Mouse (Mus musculus): ENCODE measurements around the gene Map6d1.

Map6d1 gene

DNA sequence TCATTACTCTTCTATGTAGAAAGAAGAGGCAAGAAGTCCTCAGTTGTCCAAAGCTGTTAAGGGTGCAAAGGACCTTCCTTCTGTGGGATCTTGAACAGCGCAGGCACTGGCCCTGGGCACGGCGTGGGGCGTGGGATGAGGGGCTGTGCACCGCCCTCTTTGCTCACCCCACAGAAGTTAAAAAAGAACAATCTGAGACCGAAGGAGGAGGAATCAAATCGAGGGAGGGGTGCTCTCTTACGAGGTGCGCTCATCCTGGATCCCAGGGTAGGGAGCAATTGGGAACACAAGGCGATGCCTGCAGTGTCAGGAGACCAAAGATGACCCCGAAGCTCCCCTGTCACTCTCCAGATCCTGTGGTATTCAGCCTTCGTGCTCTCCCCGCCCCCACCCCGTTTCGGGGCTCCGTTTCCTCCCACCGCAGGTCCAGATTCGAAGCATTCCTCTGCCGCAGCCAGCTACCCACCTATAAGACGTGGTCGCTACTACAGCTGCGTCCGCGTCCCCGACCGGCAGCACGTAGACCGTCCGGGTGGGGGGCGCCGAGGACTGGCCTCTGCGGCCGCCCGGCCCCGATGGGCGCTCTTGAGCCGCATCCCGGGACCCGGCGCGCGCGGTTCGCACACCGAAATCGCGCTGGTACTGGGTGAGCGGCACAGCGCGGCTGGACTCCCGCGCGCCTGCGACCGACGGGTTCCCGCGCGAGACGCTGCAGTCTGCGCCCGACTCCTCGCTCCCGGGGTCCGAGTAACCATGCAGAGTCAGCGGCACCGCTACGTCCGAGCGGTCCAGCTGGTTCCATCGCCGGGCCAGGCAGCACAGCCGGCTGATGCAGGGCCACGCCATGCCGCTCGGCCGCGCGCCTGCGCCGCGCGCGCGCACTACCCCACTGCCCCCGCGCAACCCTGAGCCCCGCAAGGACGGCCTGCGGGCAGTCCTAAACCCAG, at the start of gene Map6d1:
Map6d1 (minus strand) TSS at position 891 of the 947 bp plus-strand sequence.
- DNase-seq (ENCODE audit: low spot score): peak; percentile 69

DNA sequence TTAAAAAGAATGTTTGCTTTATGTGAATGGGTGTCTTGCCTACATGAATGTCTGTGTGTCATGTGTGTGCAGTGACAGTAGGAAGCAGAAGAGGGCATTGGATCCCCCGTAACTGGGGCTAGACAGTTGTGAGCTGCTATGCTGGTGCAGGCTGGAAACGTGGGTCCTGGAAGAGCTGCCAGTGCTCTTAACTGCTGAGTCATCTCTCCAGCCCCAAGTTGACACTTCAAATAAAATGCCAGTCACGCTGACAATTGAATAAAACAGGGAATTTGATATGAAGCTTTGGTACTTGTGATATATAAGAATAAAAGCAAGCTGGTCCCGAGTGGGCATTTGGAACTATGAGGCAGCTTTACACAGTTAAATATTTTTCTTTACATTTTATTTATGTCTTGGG, 39.1 kb upstream of the Map6d1 start:
- no peak for DNase-seq (ENCODE audit: low spot score)

DNA sequence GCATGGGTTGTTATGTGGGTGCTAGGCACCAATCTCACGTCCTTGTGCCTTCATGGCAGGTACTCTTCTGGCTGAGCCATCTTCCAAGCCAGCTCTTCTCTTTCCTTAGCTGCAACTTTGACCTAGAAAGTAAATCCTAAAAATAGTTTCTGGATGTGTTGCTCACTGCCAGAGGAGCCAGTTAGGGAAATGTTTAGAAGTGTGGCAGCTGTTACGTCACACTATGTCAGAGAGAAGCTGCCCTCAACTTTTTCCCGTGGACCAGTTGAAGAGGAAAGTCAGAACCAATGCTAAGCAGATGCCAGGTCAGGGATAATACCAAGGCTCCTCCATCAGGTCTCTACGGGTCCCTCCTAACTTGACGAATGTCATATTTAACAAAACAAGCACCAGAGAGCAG, 38.2 kb upstream of the Map6d1 start:
- DNase-seq (ENCODE audit: low spot score): no peak

DNA sequence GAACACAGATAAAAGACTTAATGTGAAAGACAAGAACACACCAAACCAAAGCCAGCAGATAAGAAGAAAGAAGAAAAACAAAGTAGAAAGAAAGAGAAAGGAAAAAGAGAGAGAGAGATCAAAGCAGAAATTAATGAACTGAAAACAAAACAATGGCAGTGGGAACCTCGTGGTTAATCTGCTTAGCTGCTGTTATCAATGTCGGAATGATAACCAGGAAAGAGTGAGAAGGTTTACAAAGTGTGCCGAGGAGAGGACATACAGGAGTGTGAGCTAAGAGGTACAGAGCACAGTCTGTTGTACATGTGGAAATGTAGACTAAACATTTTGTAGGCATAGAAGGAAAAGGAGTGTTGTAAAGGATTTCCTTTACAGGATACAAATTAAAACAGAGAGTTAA, 31.8 kb upstream of the Map6d1 start:
- no peak for DNase-seq (ENCODE audit: low spot score)

DNA sequence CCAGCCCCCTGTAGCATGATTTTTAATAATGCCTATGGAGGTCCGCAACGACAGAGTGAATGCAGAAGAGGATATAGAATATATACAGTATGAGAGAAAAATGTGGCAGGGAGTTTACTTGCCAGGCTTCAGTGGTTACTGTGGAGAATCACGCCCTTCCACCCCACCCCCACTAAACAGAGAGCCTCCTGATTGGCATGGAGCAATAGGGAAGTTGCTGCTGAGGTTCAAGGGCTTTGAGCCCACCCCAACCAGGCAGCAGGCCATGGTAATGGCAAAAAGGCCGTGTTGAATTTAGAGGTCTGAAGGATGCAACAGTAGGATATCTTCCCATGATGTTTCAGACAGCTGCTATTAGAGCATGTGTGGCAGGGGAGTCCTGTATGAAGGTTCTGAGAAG, 30.2 kb upstream of the Map6d1 start:
- DNase-seq (ENCODE audit: low spot score): no peak

DNA sequence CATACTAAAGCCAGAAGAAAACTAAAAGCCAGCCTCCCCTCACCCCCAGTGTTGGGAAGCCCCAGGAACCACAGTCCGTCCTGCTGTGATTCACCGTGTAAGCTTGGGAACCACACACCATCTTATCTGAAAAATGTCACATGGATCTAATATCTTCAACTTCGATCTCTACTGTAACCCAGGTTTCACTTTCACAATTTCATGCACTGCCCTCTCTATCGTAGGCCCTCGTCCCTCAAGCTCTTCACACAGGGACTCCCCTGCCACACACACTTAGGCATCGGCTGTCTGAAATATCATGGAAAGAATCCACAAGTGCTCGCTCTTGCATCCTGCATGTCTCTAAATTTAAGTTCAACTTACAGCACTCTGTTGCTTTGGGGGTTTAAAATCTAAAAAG, 23.9 kb upstream of the Map6d1 start:
- no peak for DNase-seq (ENCODE audit: low spot score)

DNA sequence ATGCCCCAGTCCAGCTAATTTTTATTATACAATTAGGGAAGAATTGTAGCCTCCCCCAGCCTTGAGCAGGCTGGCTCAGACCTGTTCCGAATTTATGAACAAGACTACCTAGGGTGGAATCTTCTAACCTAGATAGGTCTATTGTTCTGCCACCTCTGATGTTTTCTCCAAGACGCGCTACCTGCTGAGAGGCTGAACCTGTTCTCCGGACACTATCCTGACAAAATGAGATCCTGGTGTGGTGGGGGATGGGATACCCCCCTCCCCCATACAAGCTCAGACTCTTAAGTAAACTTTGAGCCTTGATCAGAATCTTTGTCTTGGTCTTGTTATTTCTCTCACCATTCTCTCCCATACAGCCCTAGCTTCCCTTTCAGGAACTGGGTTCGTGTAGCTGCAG, 16.8 kb upstream of the Map6d1 start:
- no peak for DNase-seq (ENCODE audit: low spot score)

DNA sequence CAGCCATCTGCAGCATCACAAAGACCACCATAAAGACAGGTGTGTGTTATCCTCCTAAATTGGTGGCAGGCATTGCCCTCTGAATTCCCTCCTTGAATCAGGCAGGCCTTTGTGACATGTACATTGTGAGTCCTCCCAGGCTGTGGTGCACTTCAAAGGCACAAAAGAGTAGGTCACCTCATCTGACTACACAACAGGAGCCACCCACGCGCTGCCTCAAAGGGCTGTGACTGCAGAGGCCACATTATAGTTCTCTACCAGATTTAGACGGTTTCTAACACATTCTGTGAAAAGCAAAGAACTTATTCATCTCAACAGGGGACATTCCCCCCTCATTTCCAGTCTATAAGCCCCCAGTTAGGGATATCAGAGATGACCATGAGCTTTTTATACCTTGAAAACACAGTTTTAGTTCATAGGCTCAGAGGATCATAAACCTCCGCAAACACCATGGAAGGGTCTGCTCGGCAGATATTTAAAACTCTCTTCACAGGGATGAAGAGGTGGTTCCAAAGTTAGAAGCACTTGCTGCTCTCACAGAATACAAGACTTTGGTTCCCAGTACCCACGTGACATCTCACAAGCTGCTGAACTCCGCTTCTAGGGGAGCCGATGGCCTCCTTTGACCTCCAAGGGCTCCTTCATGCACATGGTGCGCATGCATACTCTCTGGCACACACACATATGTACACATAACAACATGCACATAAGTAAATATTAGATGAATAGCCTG, 7.5 kb upstream of the Map6d1 start:
- no peak for DNase-seq (ENCODE audit: low spot score)

DNA sequence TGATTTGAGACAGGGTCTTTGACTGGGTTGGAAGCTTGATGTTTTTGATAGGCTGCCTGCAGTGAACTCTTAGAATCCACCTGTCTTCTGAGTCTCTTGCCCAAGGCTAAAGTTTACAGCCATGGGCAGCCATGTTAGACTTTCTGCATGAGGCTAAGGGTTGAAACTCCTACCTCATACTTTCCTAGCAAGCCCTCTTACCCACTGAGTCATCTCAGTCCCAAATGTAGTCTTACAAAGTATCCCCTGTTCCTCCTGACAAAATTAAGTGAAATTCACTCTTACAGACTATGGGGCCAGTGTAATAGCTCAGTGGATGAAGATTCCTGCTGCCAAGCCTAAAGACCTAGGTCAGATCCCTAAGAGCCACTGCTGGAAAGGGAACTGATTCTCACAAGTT, 5.9 kb upstream of the Map6d1 start:
- no peak for DNase-seq (ENCODE audit: low spot score)

DNA sequence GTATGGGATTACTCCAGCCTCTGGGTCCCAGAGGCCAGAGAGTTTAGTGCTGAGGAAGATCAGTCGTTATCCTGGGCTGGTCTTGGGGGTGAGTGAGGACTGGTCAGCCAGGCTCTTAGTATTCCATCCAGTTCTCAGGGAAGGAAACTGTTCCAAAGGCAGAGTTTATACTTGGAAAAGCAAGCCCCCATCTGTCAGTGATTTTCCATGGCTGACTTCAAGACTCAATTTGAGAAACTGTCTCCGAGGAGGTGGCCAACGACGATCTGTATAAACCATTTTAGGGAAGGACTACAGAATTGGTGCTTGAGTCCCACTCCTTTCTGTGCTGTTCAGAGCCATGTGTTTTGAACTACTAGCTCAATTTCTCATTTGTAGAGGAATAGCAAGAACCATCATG, 2.5 kb downstream of the Map6d1 start:
- no peak for DNase-seq (ENCODE audit: low spot score)

DNA sequence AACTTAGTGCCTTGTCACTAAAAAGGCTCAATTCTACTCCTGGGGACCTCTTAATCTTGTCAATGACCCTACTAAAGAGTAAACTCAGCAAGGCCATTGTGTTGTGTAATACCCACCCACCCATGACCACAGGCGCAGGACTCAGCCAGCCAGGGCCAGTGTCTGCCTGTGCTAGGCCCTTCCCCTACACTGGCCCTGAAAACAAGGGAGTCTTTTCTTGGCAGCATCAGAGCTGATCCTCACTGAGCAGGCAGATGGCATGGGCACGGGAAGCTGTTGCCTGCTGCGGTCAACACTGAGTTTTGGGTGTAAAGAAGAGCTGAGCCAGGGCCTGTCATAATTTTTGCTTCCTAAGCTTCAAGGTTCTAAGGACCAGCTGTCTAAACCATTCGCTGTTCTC, 3.7 kb downstream of the Map6d1 start:
- no peak for DNase-seq (ENCODE audit: low spot score)

DNA sequence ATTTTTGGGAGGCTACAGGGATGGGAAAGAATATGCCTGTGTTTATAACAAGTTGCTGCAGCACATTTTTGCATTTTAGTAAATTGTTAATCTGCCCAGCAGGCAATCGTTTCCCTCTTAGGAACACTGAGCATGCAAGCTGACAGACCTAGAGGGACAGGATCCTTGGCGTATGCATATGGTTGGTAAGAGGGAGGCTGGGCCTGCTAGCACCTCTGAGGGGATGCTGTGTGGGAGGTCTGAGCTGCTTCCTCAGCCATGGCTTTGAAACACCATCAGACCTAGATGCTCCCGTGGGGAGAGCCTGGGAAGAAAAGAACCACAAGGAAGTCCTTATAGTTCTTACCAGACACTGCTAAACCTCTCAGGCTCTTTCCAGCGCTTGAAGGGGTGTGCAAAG, 6.8 kb downstream of the Map6d1 start:
- DNase-seq (ENCODE audit: low spot score): no peak

DNA sequence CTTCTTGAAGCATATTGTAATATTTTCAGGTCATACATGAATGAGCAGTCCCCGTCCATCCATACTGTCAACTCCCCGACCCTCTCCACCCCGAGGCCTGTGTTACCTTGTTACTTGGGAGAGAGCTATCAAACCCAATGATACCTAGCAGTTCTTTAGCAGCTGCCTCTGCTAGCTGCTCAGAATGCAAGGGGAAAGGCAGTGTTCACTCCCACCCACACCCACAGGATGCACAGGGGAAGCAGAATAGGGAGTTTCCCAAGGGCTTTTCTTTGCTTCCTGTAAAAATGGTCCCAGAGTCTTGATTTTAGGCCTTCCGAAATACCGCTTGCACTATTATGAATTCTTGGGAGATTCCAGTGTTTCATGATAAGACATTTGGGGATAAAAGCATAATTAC, 13.0 kb downstream of the Map6d1 start:
- no peak for DNase-seq (ENCODE audit: low spot score)

DNA sequence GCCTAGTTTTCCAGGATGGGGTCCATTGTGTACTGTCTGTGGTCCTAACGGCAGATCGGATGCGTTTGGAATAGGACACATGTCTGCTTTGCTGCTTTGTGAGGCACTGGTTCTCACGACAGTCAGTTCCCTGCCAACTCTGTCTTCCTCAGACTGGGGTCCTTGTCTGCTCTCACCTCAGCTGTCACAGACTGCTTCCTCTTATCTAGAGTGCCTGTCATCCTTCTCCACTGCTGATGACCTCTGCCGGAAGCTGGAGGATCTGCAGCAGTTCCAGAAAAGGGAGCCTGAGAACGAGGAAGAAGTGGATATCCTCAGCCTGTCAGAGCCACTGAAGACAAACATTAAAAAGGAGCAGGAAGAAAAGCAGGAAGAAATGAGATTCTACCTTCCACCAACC, 13.7 kb downstream of the Map6d1 start:
- DNase-seq (ENCODE audit: low spot score): no peak

DNA sequence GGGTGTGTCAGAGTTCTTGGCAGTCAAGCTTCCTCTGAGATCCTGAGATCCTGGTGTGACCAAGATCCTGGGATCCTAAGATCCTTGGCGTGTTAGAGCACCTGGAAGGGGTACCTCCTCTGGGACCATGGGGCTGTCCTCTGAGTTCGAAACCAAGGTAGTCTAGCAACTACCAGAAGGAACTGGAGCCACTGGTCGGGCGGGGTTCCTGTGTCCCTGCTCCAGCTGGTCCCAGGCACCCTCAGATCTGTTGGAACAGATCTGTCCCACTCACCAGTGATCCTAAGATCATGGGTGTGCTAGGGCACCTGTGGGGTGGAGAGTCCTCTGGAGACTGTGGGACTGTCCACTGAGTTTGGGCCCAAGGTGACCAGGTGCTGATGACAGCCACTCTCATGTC, 14.5 kb downstream of the Map6d1 start:
- no peak for DNase-seq (ENCODE audit: low spot score)

DNA sequence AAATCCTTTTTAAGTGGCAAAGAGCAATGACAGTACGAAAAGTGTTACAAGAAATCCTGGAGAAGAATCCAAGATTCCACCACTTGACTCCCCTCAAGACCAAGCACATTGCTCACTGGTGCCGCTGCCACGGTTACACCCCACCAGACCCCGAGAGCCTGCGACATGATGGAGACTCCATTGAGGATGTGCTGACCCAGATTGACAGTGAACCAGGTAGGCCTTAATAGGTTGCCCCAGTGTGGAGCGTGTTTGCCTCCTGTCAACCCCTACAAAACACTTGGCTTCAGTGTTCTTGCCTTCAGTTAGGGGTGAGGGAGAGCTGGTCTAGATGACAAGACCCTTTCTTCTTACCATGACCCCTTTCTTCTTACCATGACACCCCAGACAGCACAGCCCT, 18.4 kb downstream of the Map6d1 start:
- DNase-seq (ENCODE audit: low spot score): no peak

DNA sequence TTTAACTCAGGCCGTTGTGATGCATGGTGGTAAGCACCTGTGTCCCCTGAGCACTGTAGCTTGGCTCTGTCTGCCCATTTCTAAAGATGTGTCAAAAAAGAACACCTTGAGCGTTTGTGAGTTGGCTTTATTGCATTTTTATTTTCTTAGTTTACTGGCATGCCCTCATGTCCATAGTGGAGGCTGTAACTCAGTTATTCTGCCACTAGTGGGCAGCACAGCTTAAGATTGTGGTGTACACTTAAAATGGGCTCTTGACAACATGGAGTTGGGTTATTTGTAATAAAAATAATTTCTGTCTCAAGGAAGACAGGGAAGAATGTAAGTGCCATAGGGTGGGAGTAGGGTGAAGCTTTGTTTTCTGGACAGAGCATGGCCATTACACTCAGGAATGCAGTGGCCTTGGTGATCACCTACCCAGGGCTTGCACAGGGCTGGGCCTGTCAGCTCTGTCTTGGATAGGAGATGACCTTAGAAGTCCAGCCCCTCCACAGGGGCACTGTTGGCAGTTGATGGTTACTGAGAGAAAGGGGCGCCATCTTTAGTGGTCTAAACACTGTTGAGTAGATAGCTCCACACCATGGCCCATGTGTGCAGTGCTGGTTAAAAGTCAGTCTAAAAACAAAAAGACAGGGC, 27.4 kb downstream of the Map6d1 start:
- peak; percentile 64 for DNase-seq (ENCODE audit: low spot score)

DNA sequence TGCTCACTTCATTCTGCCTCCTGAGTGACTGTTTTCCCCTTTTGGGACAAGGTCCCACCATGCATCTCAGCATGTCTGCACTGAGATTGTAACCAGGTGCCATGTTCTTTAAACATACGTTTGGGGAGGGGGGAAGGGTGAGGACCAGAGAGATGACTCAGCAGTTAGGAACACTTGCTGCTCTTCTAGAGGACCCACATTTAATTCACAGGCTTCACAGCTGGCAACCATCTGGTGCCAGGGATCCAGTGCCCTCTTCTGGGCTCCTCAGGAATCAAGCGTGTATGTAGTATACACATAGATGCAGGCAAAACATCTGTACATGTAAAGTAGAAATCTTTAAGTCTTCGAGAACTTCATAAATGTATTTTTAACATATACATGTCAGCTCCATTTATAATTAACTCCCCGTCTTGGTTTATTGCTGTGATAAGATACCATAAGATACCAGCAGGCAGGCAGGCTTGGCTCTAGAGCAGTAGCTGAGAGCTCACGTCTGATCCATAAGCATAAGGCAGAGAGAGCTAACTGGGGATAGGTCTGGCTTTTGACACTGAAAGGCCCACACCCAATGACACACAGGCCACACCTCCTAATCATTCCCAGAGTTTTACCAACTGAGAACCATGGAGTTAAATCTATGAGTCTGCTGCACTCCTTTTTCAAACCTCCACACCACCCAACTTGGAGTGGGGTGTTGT, 41.5 kb downstream of the Map6d1 start:
- DNase-seq (ENCODE audit: low spot score): no peak

DNA sequence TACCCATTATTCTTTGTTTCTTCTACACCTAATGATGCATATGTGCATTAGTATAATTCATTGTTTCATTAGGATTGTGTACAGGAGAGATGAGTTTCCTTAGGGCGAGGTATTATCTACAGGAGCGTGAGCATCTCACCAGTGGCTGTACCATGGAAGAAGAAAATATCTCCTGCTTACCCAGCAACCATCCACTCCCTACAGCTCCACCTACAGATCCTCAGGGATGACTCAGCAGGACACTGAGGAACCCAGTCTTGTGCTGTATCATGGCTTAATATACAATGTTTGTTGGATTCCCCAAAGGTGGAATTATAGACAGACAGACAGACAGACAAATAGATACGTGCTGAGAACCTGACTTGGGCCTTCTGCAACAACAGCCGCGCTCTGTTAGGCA, 44.2 kb downstream of the Map6d1 start:
- no peak for DNase-seq (ENCODE audit: low spot score)

DNA sequence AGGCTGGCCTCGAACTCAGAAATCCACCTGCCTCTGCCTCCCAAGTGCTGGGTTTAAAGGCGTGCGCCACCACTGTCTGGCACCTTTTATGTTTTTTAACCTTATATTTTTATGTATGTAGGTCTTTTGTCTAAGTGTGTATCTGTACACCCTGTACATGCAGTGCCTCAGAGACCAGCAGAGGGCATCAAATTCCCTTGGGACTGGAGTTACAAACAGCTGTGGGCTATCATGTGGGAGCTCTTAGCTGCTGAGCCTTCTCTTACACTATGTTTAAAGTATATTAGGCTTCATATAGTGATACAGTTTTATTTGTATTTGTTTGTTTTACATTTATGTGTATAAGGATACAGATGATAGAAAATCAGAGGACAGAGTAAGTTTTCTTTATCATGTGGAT, 45.6 kb downstream of the Map6d1 start:
- DNase-seq (ENCODE audit: low spot score): no peak

DNA sequence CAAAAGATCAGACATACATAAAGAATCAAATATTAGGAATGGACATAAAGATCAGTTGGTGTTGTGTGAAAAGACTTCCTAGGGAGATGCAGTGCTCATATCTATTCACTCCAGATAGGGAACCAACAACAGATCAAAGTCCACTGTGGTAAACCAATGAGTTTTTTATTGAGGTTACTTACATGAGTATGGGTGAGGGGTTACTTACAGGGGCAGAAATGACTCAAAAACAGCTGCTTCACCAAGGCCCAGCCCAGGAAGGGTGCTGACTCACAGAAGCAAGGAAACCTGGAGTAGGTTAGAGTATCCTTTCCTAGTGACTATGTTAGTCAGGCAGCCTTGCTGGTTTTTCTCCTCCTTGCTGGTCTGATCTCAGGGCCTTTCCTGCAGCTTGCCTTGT, 49.1 kb downstream of the Map6d1 start:
- DNase-seq (ENCODE audit: low spot score): no peak

DNA sequence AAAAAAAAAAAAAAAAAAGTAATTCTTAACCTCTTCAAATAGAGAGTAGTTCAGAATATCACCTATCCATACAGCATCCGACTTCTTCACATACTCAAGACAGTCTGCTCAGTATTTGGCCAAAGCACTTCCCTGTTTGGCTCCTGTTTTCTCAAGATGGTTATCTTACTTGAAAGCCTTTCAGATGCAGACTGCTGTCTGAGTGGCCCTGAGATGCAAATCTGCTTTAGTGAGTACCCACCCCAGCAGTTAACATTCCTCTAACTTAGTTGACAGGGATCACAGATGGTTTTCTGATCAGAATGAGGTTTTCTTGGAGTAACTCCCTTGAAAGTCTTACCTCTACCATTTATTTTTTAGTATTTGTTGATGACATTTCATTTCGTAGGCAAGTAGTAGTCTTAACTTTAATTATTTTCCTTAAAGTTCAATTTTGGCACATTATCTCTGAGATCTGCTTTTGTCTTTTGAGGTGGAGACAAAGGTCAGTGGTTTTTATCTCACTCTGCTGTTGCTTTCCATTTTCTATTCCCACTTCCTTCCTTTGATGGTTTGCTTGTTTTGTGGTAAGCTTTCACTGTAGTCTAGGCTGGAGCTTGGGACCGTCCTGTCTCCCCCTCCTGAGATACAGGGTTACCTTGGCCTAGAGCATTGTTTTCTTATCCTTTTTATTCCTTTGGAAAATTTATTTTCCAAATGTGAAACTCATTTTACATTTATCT, 49.8 kb downstream of the Map6d1 start:
- no peak for DNase-seq (ENCODE audit: low spot score)

All from testis, postnatal 10 days (tissue).